Mouse (Mus musculus) kidney, postnatal 4 days (tissue): ENCODE measurements around the gene Lpp.
A peak's percentile ranks its signal among the peaks of the same experiment; 100 is the strongest.

Experiments used
- DNase-seq, 2 experiments: peaks; one replicate each; pipeline ENCODE4 v3.0.0; 2021; ENCODE audit warnings: mixed read lengths in 2 of 2

Gene Lpp

GRCm38 (mm10) chr16:24900241-24900796 is 507.0 kb downstream of the Lpp start:
- no peak for DNase-seq

DNA sequence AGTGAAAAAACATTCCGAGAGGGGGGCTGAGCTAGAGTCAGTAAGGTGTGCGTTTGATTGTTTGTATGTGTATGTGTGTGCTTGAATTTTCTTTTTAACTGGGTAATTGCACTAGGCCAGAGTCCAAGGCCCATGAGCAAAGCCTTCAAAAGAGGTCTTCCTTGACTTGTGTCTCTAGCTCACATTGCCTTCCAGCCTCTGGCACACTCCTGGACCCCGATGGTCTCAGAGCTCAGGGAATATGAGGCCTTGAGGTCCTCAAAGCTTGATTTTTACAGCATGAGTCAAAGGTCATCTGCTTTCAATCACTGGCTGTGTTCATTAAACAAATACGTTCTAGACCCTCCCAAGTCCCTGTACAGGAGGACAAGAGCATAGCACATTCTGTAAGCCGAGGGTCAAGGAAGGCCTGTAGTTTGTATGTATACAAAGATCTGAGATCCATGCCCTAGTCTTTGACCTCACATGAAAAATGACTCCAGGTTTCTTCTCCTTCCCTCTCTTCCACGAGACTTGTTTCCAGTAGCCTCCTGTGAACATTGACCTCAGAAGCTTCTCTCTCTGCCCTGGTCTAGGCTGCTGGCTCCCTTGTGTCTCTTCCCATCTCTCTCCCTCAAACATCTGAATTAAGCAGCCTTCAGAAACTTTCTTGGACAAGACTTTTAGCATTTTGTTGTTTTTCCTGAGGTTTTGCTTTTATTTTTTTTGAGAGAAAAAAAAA is 508.0 kb downstream of the Lpp start:
- no peak for DNase-seq

DNA sequence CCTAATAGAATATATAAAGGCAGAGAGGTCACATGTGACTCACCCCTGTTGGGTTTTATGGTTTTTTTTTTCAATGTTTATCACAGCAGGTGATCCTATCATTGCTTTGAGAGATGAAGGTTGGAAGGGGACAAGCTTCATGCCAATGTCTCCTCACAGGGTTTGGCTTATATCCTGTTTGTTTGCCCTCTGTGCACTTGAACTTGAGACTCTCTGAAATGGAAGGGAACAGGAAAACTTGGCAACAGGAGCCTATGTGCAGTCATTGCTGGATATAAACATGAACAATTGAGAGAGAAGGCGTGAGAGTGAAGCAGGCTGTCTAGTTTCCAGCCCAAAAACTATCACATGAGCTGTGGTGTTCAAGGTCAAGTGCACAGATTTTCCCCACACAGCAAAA is 508.8 kb downstream of the Lpp start:
- no peak for DNase-seq

DNA sequence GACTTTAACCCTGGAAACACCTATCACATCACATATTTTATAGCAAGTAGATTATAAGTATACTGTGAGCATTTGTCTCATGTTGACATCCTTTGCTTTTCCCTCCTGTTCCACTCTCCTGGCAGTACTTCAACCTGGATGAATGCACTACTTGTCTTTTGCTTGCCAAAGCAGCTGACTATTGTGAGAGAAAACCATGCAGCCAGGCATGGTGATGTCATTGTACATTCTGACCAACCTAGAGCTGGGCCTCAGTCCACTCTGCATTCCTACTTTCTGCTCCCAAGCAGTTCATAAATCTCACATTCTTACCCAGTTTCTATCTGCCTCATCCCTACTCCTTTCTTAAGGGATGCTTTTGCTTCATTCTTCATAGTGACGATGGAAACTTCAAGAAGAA is 515.6 kb downstream of the Lpp start:
- no peak for DNase-seq

- no peak for DNase-seq
Measured at GRCm38 (mm10) chr16:24910321-24910720, 517.0 kb downstream of the Lpp start.

DNA sequence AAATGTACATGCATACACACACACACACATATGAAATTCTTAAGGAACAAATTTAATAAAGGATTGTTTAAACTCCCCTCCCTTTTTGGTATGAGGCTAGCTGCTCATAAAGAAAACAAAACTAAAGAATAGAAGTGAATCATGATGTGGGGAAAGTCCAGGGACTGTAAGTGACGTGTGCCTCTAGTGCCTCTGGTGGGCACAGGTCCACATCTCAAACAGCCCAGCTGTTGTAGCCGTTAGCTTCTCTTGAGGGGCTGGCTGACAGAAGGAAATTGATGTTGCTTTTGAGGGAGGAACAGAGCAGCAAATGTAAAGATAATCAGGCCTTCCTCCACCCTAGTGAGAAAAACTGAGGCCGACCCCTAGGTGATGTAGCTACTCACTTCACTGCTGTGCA is 517.5 kb downstream of the Lpp start:
- peak; percentile 31 to 48 for DNase-seq

DNA sequence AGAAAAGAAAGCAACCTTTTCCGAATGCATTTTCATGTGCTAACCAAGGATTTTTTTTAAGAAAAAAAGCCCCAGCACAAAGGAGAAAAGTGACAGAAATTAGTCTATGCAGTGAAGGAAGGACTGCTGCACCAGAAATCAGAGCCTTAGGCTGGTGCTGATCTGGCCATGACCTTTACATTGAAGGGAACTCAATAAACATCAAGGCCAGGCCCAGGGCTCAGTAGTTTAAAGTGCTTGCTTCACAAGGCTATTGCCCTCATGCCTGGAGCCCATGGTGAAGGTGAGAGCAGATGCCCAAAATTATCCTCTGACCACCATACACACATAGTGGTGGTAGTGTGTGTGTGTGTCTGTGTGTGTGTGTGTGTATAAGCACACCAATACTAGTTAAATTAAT is 519.1 kb downstream of the Lpp start:
- DNase-seq, result no peak

DNA sequence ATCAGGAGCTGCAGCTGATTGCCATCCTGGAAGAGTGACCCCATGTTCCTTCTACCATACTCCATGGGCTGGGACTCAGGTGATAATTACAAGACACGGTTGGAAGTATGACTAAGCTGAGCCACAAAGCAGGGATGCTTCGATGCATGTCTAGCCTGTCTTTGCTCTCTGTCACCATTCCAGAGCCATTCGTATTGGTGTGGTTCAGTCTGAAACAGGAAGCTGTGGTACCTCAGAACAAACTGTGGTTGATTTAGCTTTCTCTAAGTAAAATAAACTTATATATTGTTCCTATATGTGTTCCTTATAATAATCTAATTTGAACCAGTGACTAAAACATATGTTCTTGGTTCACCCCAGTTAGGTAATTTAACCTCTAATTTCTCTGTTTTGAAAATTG is 519.7 kb downstream of the Lpp start:
- no peak for DNase-seq

DNA sequence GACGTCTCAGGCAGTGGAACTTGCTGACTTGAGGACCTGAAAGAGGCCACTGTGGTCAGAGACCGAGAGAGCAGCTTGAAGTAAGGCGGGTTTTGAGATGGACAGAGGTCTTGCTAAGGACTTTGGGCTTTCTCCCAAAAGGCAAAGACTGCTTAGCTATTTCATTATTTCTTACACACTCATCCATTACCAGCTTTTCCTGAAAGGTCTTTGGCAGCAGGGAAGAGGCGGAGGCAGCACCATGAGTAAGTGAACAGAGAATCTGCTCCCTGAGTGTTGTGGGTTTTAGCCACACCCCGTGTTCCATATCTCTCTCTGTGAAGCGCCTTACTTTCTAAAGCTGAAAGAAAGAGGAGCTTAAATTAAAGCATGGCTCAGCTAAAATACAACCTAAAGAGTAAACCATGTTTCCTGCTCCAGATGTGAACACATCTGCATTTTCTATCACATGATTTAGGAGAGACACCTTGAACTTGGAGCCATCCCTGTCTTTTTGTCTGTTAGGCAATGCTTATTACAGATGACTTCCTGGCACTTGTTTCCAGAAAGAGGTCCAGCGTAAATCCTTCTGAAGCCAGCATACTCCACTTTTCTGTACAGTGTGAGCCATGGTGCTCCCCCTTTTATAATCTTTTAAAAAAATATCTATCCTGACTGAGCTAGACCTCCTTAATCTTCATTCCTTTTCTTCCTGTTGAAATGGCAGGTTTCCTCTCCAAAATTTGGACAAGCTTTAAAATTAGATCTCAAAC is 520.5 kb downstream of the Lpp start:
- no peak for DNase-seq

- DNase-seq, result peak; percentile 54 to 55
Measured at GRCm38 (mm10) chr16:24914393-24914751, 521.1 kb downstream of the Lpp start.

DNA sequence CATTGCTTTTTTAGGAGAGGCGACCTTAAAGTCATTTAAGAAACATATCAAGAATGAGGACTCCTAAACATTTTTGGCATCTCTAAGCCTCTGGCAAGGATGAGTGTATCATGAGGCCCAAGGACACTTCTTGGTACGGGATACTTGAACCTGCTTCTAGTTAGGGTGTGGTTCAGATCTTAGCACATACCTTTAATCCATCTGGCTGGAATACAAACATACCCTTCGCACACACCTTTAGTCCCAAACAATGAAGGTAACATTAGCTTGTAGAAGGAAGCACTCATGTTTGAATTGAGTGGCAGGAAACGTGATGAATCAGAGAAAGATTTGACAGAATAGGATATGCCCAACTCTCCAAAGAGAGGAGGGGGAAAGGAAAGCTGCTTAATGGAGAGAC is 522.2 kb downstream of the Lpp start:
- DNase-seq, result no peak

DNA sequence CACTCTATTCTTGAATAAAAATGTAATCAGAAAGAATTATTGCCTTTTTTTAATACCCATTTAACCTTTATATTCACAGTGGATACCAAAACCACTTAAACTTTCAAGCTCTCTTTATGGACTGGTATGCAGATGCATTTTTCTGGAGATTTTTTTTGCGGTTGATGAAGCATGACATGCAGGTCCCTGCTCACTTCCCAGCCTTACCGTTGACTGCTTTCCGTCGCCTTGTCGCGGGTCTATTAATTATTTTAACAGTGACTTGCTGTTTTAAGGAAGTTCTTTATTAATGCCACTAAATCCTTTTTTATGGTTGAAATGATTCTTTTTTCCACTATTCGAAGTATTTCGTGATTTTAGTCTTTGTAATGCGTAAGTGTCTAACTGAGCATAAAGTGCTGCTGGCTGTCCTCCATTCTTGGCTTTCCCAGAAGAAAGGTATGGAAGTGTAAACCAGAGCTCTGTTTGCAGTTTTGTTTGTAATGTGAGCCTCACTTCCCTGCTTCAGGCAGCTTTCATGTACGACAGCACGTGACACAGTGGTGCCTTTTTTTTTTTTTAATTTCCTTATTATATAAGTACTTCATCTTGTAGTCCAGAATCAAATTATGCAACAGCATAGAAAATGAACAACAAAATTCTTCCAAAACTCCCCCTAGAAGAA is 526.2 kb downstream of the Lpp start:
- peak; percentile 11 to 33 for DNase-seq

DNA sequence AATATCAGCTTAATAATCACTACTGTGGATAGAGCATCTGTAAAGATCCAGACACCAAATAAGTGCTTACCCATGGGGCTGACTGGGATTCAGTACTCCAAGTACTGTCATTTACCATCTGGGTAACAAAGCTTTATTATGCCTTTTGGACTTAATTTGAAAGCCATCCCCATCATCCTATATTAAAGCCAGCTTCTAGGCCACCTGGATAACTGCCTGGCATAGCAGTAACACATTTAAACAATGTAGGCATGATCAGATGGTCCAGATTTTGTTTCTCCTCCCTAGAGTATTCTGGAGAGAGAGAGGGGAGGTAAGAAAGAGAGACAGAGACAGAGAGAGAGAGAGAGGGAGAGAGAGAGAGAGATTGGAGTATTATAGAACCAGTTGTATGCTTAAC is 536.8 kb downstream of the Lpp start:
- no peak for DNase-seq

GRCm38 (mm10) chr16:24930621-24931020 is 537.3 kb downstream of the Lpp start:
- no peak for DNase-seq

DNA sequence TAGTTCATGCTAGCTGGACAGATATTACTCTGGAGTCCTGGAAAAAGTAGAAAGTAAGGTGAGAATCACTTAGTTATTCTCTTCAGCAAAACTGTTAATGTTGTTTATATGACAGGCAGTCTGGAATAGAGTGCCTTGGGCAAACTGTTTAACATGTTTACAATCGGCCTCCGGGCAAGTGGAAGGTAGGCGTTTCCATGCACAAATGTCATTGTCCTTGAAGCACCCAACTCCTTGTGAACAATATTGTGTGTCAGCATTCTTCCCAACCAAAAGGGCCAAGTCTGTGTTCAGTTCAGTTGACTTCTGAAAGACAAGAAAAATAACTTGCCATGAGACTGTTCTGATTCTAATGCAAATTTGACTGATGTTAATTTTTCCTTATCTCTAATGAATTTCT is 539.5 kb downstream of the Lpp start:
- no peak for DNase-seq

GRCm38 (mm10) chr16:24933691-24934090 is 540.4 kb downstream of the Lpp start:
- no peak for DNase-seq

- DNase-seq, result no peak
Measured at GRCm38 (mm10) chr16:24941306-24942160, 548.2 kb downstream of the Lpp start.

- peak; percentile 35 to 57 for DNase-seq
Measured at GRCm38 (mm10) chr16:24943486-24944261, 550.4 kb downstream of the Lpp start.

DNA sequence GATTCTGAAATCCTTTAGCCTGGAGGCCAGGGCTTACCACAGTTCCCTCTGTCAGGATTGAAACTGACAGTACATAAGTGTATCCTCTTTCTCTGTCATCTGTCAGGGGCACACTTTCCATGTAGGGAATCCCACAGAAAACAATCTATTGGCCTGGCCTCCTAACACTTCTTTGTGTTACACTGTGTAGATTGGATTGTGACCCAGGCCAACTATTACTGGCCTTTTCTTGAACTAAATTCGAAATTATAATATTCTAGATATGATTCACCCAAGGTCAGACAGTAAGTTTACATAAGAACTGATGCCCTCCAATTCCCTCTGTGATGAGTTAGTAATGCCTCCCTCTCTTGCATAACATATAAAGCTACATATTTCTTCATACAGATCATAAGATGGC is 553.0 kb downstream of the Lpp start:
- no peak for DNase-seq

- DNase-seq, result no peak
Measured at GRCm38 (mm10) chr16:24947485-24947884, 554.2 kb downstream of the Lpp start.

DNA sequence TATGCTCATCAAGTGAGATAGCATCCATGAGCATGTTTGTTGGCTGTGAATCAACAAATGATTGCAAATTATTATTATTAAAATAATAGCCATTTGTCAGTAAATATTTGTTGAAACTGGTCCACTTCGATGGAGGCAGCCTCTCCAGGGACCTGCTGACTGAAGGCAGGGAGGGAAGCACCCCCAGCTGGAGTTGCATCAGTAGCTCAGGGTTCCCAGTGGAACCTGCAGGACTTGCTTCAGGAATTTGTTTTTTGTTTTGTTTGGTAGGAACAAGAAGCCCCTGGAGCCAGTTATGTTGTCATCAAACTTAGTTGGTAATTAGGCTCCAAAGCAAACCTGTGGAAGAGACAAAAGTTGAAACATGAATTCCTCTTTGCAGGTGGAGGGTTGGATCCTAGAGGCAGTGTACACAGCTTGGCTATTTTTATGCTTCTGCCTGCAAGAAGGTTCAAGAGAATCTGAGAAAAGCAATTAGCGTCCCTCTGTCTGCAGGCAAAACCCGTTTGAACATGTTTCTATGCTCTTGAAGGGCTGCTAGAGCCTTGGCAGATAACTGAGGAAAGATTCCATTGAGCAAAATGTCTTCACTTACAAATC is 554.9 kb downstream of the Lpp start:
- no peak for DNase-seq

- no peak for DNase-seq
Measured at GRCm38 (mm10) chr16:24949265-24949664, 556.0 kb downstream of the Lpp start.
